Mouse (Mus musculus): ENCODE results near the gene Gm13128.
"Not testable (repeated sequence)": the region's sequence is repeated elsewhere in the genome, so short reads cannot be mapped to it uniquely, and the experiment has no call there.

The Gm13128 gene

GRCm38 (mm10) chr4:144329949-144330348 lies at the start of gene Gm13128:
TSS of gene Gm13128 (plus strand) at chr4:144330249.
- not testable (repeated sequence) for H3K4me1 ChIP-seq (replicated peaks; ENCODE audit: low read depth, low read length); H3K4me3 ChIP-seq (replicated peaks; ENCODE audit: low read length); H3K27me3 ChIP-seq (ENCODE audit: insufficient read depth, low read length); H3K9me3 ChIP-seq (ENCODE audit: low read length); H3K36me3 ChIP-seq (ENCODE audit: insufficient read depth, low read length)

- H3K27me3 ChIP-seq (ENCODE audit: insufficient read depth, low read length); H3K36me3 ChIP-seq (ENCODE audit: insufficient read depth, low read length); H3K4me1 ChIP-seq (replicated peaks; ENCODE audit: low read depth, low read length); H3K4me3 ChIP-seq (replicated peaks; ENCODE audit: low read length); H3K9me3 ChIP-seq (ENCODE audit: low read length): not testable (repeated sequence)
Measured at GRCm38 (mm10) chr4:144280388-144280787, 49.7 kb upstream of the Gm13128 start, which contains the start of gene Pramel5. TSS of gene Pramel5 (minus strand) at chr4:144280488.

GRCm38 (mm10) chr4:144299414-144299813 lies 30.6 kb upstream of the Gm13128 start:
- not testable (repeated sequence) for H3K9me3 ChIP-seq (ENCODE audit: low read length); H3K4me3 ChIP-seq (replicated peaks; ENCODE audit: low read length); H3K36me3 ChIP-seq (ENCODE audit: insufficient read depth, low read length); H3K27me3 ChIP-seq (ENCODE audit: insufficient read depth, low read length); H3K4me1 ChIP-seq (replicated peaks; ENCODE audit: low read depth, low read length)
- peak; percentile 21 for TF ChIP-seq CTCF (conservative IDR thresholded peaks at IDR 0.05; ENCODE audit: low read length)

GRCm38 (mm10) chr4:144312666-144313460 lies 17.2 kb upstream of the Gm13128 start:
- not testable (repeated sequence) for H3K9me3 ChIP-seq (ENCODE audit: low read length); H3K4me1 ChIP-seq (replicated peaks; ENCODE audit: low read depth, low read length); H3K4me3 ChIP-seq (replicated peaks; ENCODE audit: low read length); H3K36me3 ChIP-seq (ENCODE audit: insufficient read depth, low read length); H3K27me3 ChIP-seq (ENCODE audit: insufficient read depth, low read length)
- TF ChIP-seq NANOG (IDR thresholded peaks at IDR 0.05; ENCODE audit: borderline replicate concordance, low read length): peak; percentile 84
- TF ChIP-seq POU5F1 (IDR thresholded peaks at IDR 0.05; ENCODE audit: borderline replicate concordance, low read length): peak; percentile 56; the same call in 1 of the 2 replicates

GRCm38 (mm10) chr4:144335856-144336255 lies 5.8 kb downstream of the Gm13128 start:
- not testable (repeated sequence) for H3K9me3 ChIP-seq (ENCODE audit: low read length); H3K4me3 ChIP-seq (replicated peaks; ENCODE audit: low read length); H3K36me3 ChIP-seq (ENCODE audit: insufficient read depth, low read length); H3K27me3 ChIP-seq (ENCODE audit: insufficient read depth, low read length); H3K4me1 ChIP-seq (replicated peaks; ENCODE audit: low read depth, low read length)

- peaks cover 17% of the 10 kb centered on the region for H3K9me3 ChIP-seq (ENCODE audit: low read length)
- H3K27me3 ChIP-seq (ENCODE audit: insufficient read depth, low read length): not testable (repeated sequence)
Measured at GRCm38 (mm10) chr4:144357642-144358041, 27.6 kb downstream of the Gm13128 start, which contains the start of gene Gm13119. TSS of gene Gm13119 (plus strand) at chr4:144357942.

GRCm38 (mm10) chr4:144377911-144378310 lies 47.9 kb downstream of the Gm13128 start, which contains the start of gene Pramef20:
TSS of gene Pramef20 (minus strand) at chr4:144377933.
- Histone ChIP-seq H3K9me3 (ENCODE audit: low read length) (no peaks in the 10 kb centered on the region), H3K36me3 (ENCODE audit: insufficient read depth, low read length) (no peaks in the 10 kb centered on the region), H3K4me3 (replicated peaks; ENCODE audit: low read length) (no peak within 1 kb of the TSS), H3K4me1 (replicated peaks; ENCODE audit: low read depth, low read length) (no peaks in the 10 kb centered on the region), H3K27me3 (ENCODE audit: insufficient read depth, low read length) (no peaks in the 10 kb centered on the region)
- no peak for TF ChIP-seq NANOG (IDR thresholded peaks at IDR 0.05; ENCODE audit: borderline replicate concordance, low read length)
- no peak for TF ChIP-seq CTCF (conservative IDR thresholded peaks at IDR 0.05; ENCODE audit: low read length)
- no peak for TF ChIP-seq POU5F1 (IDR thresholded peaks at IDR 0.05; ENCODE audit: borderline replicate concordance, low read length)

More at GRCm38 (mm10) chr4:144357642-144358041, 27.6 kb downstream of the Gm13128 start, which contains the start of gene Gm13119:
- H3K4me3 ChIP-seq (replicated peaks; ENCODE audit: low read length); H3K4me1 ChIP-seq (replicated peaks; ENCODE audit: low read depth, low read length); H3K36me3 ChIP-seq (ENCODE audit: insufficient read depth, low read length): not testable (repeated sequence)
